Comparison of ENCODE assay signal across 9 mouse cellular contexts in the genomic region with DNA sequence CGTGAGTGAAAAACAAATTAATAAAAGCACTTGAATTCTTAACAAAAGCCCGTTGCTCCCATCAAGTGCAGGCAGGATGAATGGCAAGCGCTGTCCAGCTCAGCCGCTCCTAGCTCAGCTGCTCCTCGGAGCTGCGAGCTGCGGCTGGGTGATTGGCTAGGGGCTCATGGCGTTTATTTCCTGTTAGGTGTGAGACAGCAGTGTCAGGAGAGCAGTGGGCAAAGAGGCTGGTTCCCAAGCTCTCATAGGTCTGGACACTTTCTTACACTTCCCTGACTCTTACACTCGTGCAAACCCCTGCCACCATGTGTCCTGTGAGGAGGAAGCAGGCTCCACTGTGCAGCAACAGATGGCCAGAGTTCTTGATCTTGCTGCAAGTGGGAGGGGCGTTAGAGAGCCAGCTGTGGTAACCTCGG. TPM values are rescaled to one million over a fixed set of nuclear protein-coding genes. Genes with fewer than 3 reads are reported as not detected.
A peak's percentile ranks its signal among the peaks of the same experiment; 100 is the strongest.
DNase-seq lines count a peak whose midpoint lies in the region; ATAC-seq lines count a peak whose summit lies in the region.
"Had no signal": no experiment of that assay in that cellular context is flagged by ENCODE, and none has a peak within 500 bp of the region (broad histone marks: within the 10 kb centered on the region; RNA-seq: fewer than 3 reads in every experiment).

No protein-coding gene starts in this region.

- H3K4me1 ChIP-seq in heart, embryonic 12.5 days (replicated peaks) = peaks cover 14% of the 10 kb centered on the region
- H3K4me1 ChIP-seq in embryonic facial prominence, embryonic 10.5 days = peaks cover 8% of the 10 kb centered on the region
- H3K4me1 ChIP-seq in hindbrain, embryonic 14.5 days (replicated peaks; ENCODE audit: control insufficient read depth, insufficient read depth, low read length) = peaks cover 6% of the 10 kb centered on the region; the same call in 1 of the 2 replicates

- DNase-seq in heart, adult 8-10 months (ENCODE audit: low spot score) = no peak
- peak; percentile 75 for DNase-seq in embryonic facial prominence, embryonic 10.5 days (ENCODE audit: low spot score)
- DNase-seq in hindbrain, embryonic 14.5 days (ENCODE audit: low spot score) = peak; percentile 35
- DNase-seq in lung, postnatal 36 days = peak; percentile 3
- DNase-seq in thymus, postnatal 0 days (ENCODE audit: low spot score) = peak; percentile 22
- DNase-seq in left cerebral cortex, adult 18-20 months (ENCODE audit: low spot score in 2 of 2) = no peak

- no peak overlapping the region for H3K9ac ChIP-seq in heart, embryonic 12.5 days
- H3K9ac ChIP-seq in hindbrain, embryonic 14.5 days = 0 out of 2 replicates have a peak overlapping the region, but pooled peaks have one; percentile 28

- H3K27me3 ChIP-seq in heart, embryonic 12.5 days (replicated peaks) = 0 out of 2 replicates have a peak, but pooled peaks cover 7% of the 10 kb centered on the region
- 0 out of 2 replicates have a peak, but pooled peaks cover 11% of the 10 kb centered on the region for H3K27me3 ChIP-seq in embryonic facial prominence, embryonic 10.5 days (replicated peaks; ENCODE audit: low read depth, poor library complexity, severe bottlenecking)
- no peaks in the 10 kb centered on the region for H3K27me3 ChIP-seq in hindbrain, embryonic 14.5 days (ENCODE audit: control insufficient read depth, insufficient read depth, low read length)

- peak overlapping the region; percentile 28 for H3K4me3 ChIP-seq in heart, embryonic 12.5 days
- H3K4me3 ChIP-seq in embryonic facial prominence, embryonic 10.5 days = peak overlapping the region; percentile 47
- peak overlapping the region; percentile 19 for H3K4me3 ChIP-seq in hindbrain, embryonic 14.5 days (replicated peaks; ENCODE audit: low read length)

- under 1% methylated on average over 11 of the region's 11 CpGs for WGBS in heart, embryonic 12.5 days
- WGBS in embryonic facial prominence, embryonic 10.5 days = 3% methylated on average over 11 of the region's 11 CpGs
- WGBS in hindbrain, embryonic 14.5 days = 2% methylated on average over 11 of the region's 11 CpGs

- no peaks in the 10 kb centered on the region for H3K9me3 ChIP-seq in heart, embryonic 12.5 days (replicated peaks)
- no peaks in the 10 kb centered on the region for H3K9me3 ChIP-seq in embryonic facial prominence, embryonic 10.5 days
- H3K9me3 ChIP-seq in hindbrain, embryonic 14.5 days (ENCODE audit: control insufficient read depth, low read length) = no peaks in the 10 kb centered on the region

- H3K4me2 ChIP-seq in heart, embryonic 12.5 days = peak overlapping the region; percentile 66
- H3K4me2 ChIP-seq in hindbrain, embryonic 14.5 days (replicated peaks) = peak overlapping the region; percentile 56

- peak; percentile 69; the same call in 1 of the 2 replicates for ATAC-seq in heart, embryonic 12.5 days (ENCODE audit: insufficient number of reproducible peaks, low FRiP score)
- peak; percentile 68; the same call in 1 of the 2 replicates for ATAC-seq in hindbrain, embryonic 14.5 days (ENCODE audit: low FRiP score)
- ATAC-seq in inflammation-experienced regulatory T-cells, adult 6 months = no peak

- no peak overlapping the region for H3K27ac ChIP-seq in heart, embryonic 12.5 days (ENCODE audit: poor library complexity, severe bottlenecking)
- H3K27ac ChIP-seq in embryonic facial prominence, embryonic 10.5 days (replicated peaks) = no peak overlapping the region
- H3K27ac ChIP-seq in hindbrain, embryonic 14.5 days = no peak overlapping the region

- no peaks in the 10 kb centered on the region for H3K36me3 ChIP-seq in heart, embryonic 12.5 days
- H3K36me3 ChIP-seq in embryonic facial prominence, embryonic 10.5 days (replicated peaks) = no peaks in the 10 kb centered on the region
- no peaks in the 10 kb centered on the region for H3K36me3 ChIP-seq in hindbrain, embryonic 14.5 days (replicated peaks; ENCODE audit: control insufficient read depth, insufficient read depth)

RNA-seq across cellular contexts. Expression of a gene that starts 53.5 kb away (rescaled TPM):
- polyA plus RNA-seq in heart, embryonic 12.5 days (2016; fragmentation: Nextera tagmentation; extraction: Ambion mirVana) = 0.10 TPM in 1 of 2 replicates, not detected in the other
- total RNA-seq in heart, adult 8-10 months (2022) = 1 to 10 TPM; 1.1 to 2.4 (median 1.4) TPM
- not detected in 2 replicates for polyA plus RNA-seq in embryonic facial prominence, embryonic 10.5 days (2016; fragmentation: Nextera tagmentation; extraction: Ambion mirVana)
- not detected in 2 replicates for polyA plus RNA-seq in hindbrain, embryonic 14.5 days (2014; fragmentation: Nextera tagmentation; extraction: Ambion mirVana)
- not detected in 2 replicates for polyA plus RNA-seq in thymus, postnatal 0 days (2015; fragmentation: Nextera tagmentation; extraction: Ambion mirVana)
- under 1 TPM in 1 of 2 experiments, not detected in 1; 0.30 TPM for total RNA-seq in left cerebral cortex, adult 18-20 months (2021)
- not detected for polyA plus RNA-seq in inflammation-experienced regulatory T-cells, adult 6 months (2017; shearing (Covaris generic))
- total RNA-seq: neutrophil, adult 5-6 weeks had no signal

RNA-seq across cellular contexts. Expression of a gene that starts 55.3 kb away (rescaled TPM):
- 10.7 and 11.3 TPM in 2 replicates for polyA plus RNA-seq in heart, embryonic 12.5 days (2016; fragmentation: Nextera tagmentation; extraction: Ambion mirVana)
- 1 to 10 TPM; 8.9 to 9.9 (median 9.7) TPM for total RNA-seq in heart, adult 8-10 months (2022)
- polyA plus RNA-seq in embryonic facial prominence, embryonic 10.5 days (2016; fragmentation: Nextera tagmentation; extraction: Ambion mirVana) = 21.3 TPM in 2 replicates
- 20.2 and 26.4 TPM in 2 replicates for polyA plus RNA-seq in hindbrain, embryonic 14.5 days (2014; fragmentation: Nextera tagmentation; extraction: Ambion mirVana)
- 10.9 and 13.2 TPM in 2 replicates for polyA plus RNA-seq in thymus, postnatal 0 days (2015; fragmentation: Nextera tagmentation; extraction: Ambion mirVana)
- total RNA-seq in left cerebral cortex, adult 18-20 months (2021) = 10 to 100 TPM; 22.9 to 24.1 TPM
- polyA plus RNA-seq in inflammation-experienced regulatory T-cells, adult 6 months (2017; shearing (Covaris generic)) = 10 to 100 TPM; 28.9 to 31.9 (median 30.2) TPM

Comparison
In these comparisons a context has a peak if more than half of its experiments do, and no peak if none do; other contexts are left out.
1. DNase-seq: peak in embryonic facial prominence, embryonic 10.5 days (single experiment), hindbrain, embryonic 14.5 days (single experiment), lung, postnatal 36 days (single experiment) and thymus, postnatal 0 days (single experiment); none in heart, adult 8-10 months (single experiment) and left cerebral cortex, adult 18-20 months (0 of 2).
2. Peak in every context shown above with its lines, with median percentiles within 50 percentile points of each other: H3K4me3 ChIP-seq.